Mouse (Mus musculus) heart, postnatal 0 days (tissue): ENCODE data around the gene Efcab6.

Experiments
- CTCF ChIP-seq: IDR thresholded peaks from 2 replicates; pipeline ENCODE4 v1.5.1; 2016; ENCODE audit warnings: antibody characterized with exemption, control low read depth, low read depth
- EP300 ChIP-seq: IDR thresholded peaks from 2 replicates; pipeline ENCODE4 v1.6.1; 2016; ENCODE audit warnings: antibody characterized with exemption, low read depth

DNA sequence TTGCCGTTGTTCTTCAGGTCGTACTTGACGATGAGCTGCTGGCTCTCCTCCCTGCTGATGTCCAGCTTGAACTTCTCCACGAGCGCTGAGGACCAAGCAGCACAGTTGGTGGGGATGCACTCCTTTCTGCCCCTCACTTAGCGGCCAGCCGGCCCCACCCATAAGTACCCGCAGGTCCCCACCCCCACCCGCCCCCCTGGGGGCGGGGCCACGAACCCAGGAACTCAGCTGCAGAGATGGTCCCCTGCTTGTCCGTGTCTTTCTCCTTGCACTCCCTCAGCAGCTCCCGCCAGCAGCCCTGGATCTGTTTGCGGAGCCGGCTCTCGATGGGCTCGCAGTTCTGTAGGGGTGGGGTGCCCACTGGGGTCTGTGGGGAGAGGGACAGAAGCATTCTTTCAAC lies 194.2 kb downstream of the Efcab6 start:
- TF ChIP-seq CTCF (no peak), EP300 (no peak)
